Mouse (Mus musculus): ENCODE measurements around the gene Eras.

DNA sequence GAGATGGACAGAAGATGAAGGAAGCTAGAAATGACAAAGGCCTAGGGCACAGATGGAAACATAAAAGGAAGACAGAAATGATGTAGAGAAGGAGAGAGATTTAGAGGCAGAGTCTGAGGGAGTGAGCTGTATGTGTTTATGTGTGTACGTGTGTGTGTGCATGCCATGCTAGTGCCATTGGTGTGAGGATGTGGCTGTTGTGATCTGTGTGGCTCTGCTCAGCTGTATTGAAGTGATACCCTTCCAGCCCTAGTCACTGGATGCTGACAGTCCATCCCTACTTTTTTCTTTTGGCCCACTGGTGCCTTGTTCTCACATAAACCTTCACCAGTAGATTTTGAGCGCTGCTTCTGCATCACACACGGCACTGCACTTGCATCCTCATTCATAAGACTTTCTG is 40.5 kb upstream of the Eras start:
- TF ChIP-seq EP300 (IDR thresholded peaks at IDR 0.05; ENCODE audit: low read depth), result no peak
- TF ChIP-seq CTCF (IDR thresholded peaks at IDR 0.05; ENCODE audit: low read depth), result no peak

Data from liver, postnatal 0 days (tissue).